Mouse (Mus musculus): ENCODE measurements around the gene Bicd2. TPM values are rescaled to one million over a fixed set of nuclear protein-coding genes. Genes with fewer than 3 reads are reported as not detected.

Gene Bicd2
- polyA plus RNA-seq, 1 experiment: 42.5 TPM

GRCm38 (mm10) chr13:49426736-49427135 lies 85.4 kb downstream of the Bicd2 start:
- H3K4me3 ChIP-seq (ENCODE audit: insufficient read depth, low read length): no peak overlapping the region
- H3K4me1 ChIP-seq (ENCODE audit: control insufficient read depth, insufficient read depth, low read length): peaks cover 27% of the 10 kb centered on the region
- TF ChIP-seq POLR2A (IDR thresholded peaks at IDR 0.05; ENCODE audit: borderline replicate concordance, low read depth, low read length) (no peak), CTCF (IDR thresholded peaks at IDR 0.05; ENCODE audit: low read depth, low read length) (no peak)
- no peak overlapping the region for H3K27ac ChIP-seq (ENCODE audit: insufficient read depth, low read depth, low read length)

DNA sequence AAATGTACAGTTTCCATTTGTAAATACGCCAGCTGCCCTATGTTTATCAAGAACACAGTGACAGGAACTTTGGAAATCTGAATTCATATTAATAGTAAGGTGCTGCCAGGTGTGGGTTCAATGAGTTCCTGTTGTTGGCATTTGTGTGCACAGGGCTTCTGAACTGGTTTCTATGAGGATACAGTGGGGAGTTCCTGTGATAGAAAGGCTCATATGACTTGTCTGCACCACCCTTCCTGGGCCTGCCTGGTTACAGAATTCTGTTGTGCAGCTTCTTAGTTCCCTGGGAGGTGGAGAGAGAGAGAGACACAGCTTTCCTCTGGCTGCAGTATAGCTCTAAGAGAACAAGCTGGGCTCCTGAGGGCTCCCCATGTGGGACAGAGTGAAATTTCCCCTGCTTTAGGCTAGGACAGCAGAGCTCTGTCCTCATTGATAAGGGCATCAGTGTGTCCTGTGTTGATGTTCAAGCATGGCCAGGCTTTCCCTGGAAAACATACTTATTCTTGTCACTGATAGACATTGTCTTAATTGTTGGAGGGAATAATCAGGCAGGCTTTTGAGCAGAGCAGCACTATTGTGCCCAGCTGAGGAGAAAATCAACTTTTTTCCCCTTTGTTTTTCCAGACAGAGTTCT lies 86.8 kb downstream of the Bicd2 start:
- Histone ChIP-seq H3K27ac (ENCODE audit: insufficient read depth, low read depth, low read length) (no peak overlapping the region), H3K4me3 (ENCODE audit: insufficient read depth, low read length) (no peak overlapping the region), H3K4me1 (ENCODE audit: control insufficient read depth, insufficient read depth, low read length) (peaks cover 14% of the 10 kb centered on the region; the same call in 1 of the 2 replicates)
- TF ChIP-seq POLR2A (IDR thresholded peaks at IDR 0.05; ENCODE audit: borderline replicate concordance, low read depth, low read length): no peak
- no peak for TF ChIP-seq CTCF (IDR thresholded peaks at IDR 0.05; ENCODE audit: low read depth, low read length)

DNA sequence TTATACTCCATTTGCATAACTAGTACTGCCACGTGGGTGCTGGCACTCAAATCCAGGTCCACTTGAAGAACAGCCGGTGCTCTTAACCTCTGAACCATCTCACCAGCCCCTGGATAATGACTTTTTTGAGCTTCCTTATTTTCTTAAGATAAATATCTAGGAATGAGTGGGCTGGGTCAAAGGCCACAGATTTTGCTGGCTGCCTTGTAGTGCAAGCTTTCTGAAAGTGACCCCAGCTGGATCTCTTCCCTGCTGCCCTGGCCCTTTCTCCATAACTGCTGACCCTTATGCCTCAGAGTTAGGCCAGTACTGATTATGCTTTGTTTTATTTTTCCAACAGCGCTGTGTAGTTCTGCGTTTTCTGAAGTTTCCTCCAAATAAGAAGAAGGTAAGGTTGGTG lies 89.1 kb downstream of the Bicd2 start:
- peaks cover 14% of the 10 kb centered on the region; the same call in 1 of the 2 replicates for H3K4me1 ChIP-seq (ENCODE audit: control insufficient read depth, insufficient read depth, low read length)
- no peak overlapping the region for H3K27ac ChIP-seq (ENCODE audit: insufficient read depth, low read depth, low read length)
- TF ChIP-seq POLR2A (IDR thresholded peaks at IDR 0.05; ENCODE audit: borderline replicate concordance, low read depth, low read length) (no peak), CTCF (IDR thresholded peaks at IDR 0.05; ENCODE audit: low read depth, low read length) (no peak)
- H3K4me3 ChIP-seq (ENCODE audit: insufficient read depth, low read length): no peak overlapping the region

GRCm38 (mm10) chr13:49433268-49434029 lies 92.1 kb downstream of the Bicd2 start:
- Histone ChIP-seq H3K4me3 (ENCODE audit: insufficient read depth, low read length) (no peak overlapping the region), H3K27ac (ENCODE audit: insufficient read depth, low read depth, low read length) (no peak overlapping the region), H3K4me1 (ENCODE audit: control insufficient read depth, insufficient read depth, low read length) (peaks cover 7% of the 10 kb centered on the region; the same call in 1 of the 2 replicates)
- TF ChIP-seq CTCF (IDR thresholded peaks at IDR 0.05; ENCODE audit: low read depth, low read length) (no peak), POLR2A (IDR thresholded peaks at IDR 0.05; ENCODE audit: borderline replicate concordance, low read depth, low read length) (no peak)

DNA sequence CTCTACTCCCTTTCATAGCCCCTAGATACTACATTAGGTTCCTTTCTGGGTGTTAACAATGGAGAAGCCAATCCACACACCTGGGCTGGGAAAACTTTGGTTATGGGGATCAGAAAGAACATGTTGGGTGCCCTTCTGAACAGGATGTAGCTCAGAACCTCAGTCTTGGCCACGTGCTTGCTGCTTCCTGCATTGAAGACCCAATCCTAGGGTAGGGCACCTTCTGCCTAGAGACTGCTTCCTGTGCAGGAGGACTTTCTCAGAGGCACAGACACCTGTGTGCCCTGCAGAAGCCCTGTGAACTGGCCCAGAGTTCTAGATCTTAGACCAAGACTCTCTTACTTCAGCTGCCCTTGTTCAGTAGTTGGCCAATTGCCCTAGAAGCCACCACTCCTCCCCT lies 94.4 kb downstream of the Bicd2 start:
- Histone ChIP-seq H3K4me1 (ENCODE audit: control insufficient read depth, insufficient read depth, low read length) (0 out of 2 replicates have a peak, but pooled peaks cover under 1% of the 10 kb centered on the region), H3K4me3 (ENCODE audit: insufficient read depth, low read length) (no peak overlapping the region)

GRCm38 (mm10) chr13:49436170-49436569 lies 94.8 kb downstream of the Bicd2 start:
- TF ChIP-seq CTCF (IDR thresholded peaks at IDR 0.05; ENCODE audit: low read depth, low read length) (no peak), POLR2A (IDR thresholded peaks at IDR 0.05; ENCODE audit: borderline replicate concordance, low read depth, low read length) (no peak)
- no peak overlapping the region for H3K27ac ChIP-seq (ENCODE audit: insufficient read depth, low read depth, low read length)
- H3K4me1 ChIP-seq (ENCODE audit: control insufficient read depth, insufficient read depth, low read length): no peaks in the 10 kb centered on the region
- no peak overlapping the region for H3K4me3 ChIP-seq (ENCODE audit: insufficient read depth, low read length)

More for the DNA sequence above, 94.4 kb downstream of the Bicd2 start:
- TF ChIP-seq CTCF (IDR thresholded peaks at IDR 0.05; ENCODE audit: low read depth, low read length): no peak
- H3K27ac ChIP-seq (ENCODE audit: insufficient read depth, low read depth, low read length): no peak overlapping the region

Other genes starting within 250 kb of the Bicd2 start
- gene Wnk2, start 193.6 kb upstream of the Bicd2 start, polyA plus RNA-seq (2012; ENCODE audit: insufficient read depth, insufficient read length, missing spikeins): not detected in 2 replicates
- gene Ninj1, start 154.1 kb upstream of the Bicd2 start, polyA plus RNA-seq (2012; ENCODE audit: insufficient read depth, insufficient read length, missing spikeins): 497 and 521 TPM in 2 replicates
- 261 and 268 TPM in 2 replicates for gene Card19, start 125.5 kb upstream of the Bicd2 start, polyA plus RNA-seq (2012; ENCODE audit: insufficient read depth, insufficient read length, missing spikeins)
- 139 and 143 TPM in 2 replicates for gene Susd3, start 92.9 kb upstream of the Bicd2 start, polyA plus RNA-seq (2012; ENCODE audit: insufficient read depth, insufficient read length, missing spikeins)
- gene Fgd3, start 21.3 kb upstream of the Bicd2 start, polyA plus RNA-seq (2012; ENCODE audit: insufficient read depth, insufficient read length, missing spikeins): 79.0 and 88.6 TPM in 2 replicates
- 3.6 and 3.8 TPM in 2 replicates for gene Ippk, start 79.7 kb downstream of the Bicd2 start, polyA plus RNA-seq (2012; ENCODE audit: insufficient read depth, insufficient read length, missing spikeins)
- gene Tes3-ps, start 151.7 kb downstream of the Bicd2 start, polyA plus RNA-seq (2012; ENCODE audit: insufficient read depth, insufficient read length, missing spikeins): 1.2 and 1.8 TPM in 2 replicates
- gene Ecm2, start 163.2 kb downstream of the Bicd2 start, polyA plus RNA-seq (2012; ENCODE audit: insufficient read depth, insufficient read length, missing spikeins): not detected in 2 replicates
- gene Aspn, start 202.9 kb downstream of the Bicd2 start, polyA plus RNA-seq (2012; ENCODE audit: insufficient read depth, insufficient read length, missing spikeins): not detected in 2 replicates
- gene Omd, start 240.9 kb downstream of the Bicd2 start, polyA plus RNA-seq (2012; ENCODE audit: insufficient read depth, insufficient read length, missing spikeins): not detected in 2 replicates

Data from bone marrow macrophage, adult 2 months (primary cell).